Mouse (Mus musculus) myocyte (in vitro differentiated cells): ENCODE data around the gene Tex2.
"Not testable (repeated sequence)": the region's sequence is repeated elsewhere in the genome, so short reads cannot be mapped to it uniquely, and the experiment has no call there.

ENCODE experiments used
- E2F4 ChIP-seq: IDR thresholded peaks from one replicate; pipeline ENCODE4 v1.6.1; 2011; ENCODE audit warnings: mild to moderate bottlenecking, control low read depth, moderate library complexity; ENCODE audit not compliant: insufficient read depth
- MAX ChIP-seq: IDR thresholded peaks from one replicate; pipeline ENCODE4 v1.6.1; 2011; ENCODE audit warnings: low read depth, mild to moderate bottlenecking, control low read depth
- POLR2A ChIP-seq: IDR thresholded peaks from one replicate; pipeline ENCODE4 v1.6.1; 2011; ENCODE audit warnings: low read depth, mild to moderate bottlenecking, control low read depth, moderate library complexity; ENCODE audit not compliant: insufficient read length
- TCF12 ChIP-seq: IDR thresholded peaks from one replicate; pipeline ENCODE4 v1.6.1; 2011; ENCODE audit warnings: mild to moderate bottlenecking, control low read depth; ENCODE audit not compliant: poor library complexity, insufficient read depth, severe bottlenecking

DNA sequence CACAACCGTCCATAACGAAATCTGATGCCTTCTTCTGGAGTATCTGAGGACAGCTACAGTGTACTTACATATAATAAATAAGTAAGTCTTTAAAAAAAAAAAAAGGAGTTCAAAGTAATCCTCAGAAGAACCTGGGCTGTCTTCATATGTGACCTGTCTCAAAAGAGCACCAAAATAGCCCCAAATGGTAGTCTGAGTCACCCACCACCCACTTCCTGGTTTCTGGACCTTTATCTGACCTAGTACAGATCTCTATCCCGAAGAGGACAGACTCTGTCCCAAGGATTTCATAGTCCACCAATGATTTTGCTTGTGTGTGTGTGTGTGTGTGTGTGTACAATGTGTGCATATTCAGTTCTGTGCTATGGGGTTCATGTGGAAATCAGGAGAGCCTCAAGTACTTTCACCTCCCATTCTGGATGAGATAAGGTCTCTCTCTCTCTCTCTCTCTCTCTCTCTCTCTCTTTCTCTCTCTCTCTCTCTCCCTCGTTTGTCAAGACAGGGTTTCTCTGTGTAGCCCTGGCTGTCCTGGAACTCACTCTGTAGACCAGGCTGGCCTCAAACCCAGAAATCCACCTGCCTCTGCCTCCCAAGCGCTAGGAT is 43.8 kb upstream of the Tex2 start:
- not testable (repeated sequence) for TF ChIP-seq MAX, TCF12, E2F4, POLR2A
